Mouse (Mus musculus): ENCODE measurements around the gene Olfr1396.

- no peak for TF ChIP-seq GATA1 (IDR thresholded peaks at IDR 0.05; ENCODE audit: borderline replicate concordance, low read length)
- TF ChIP-seq FLI1 (IDR thresholded peaks at IDR 0.05; ENCODE audit: low read length): no peak
These were observed 22.6 kb downstream of the Olfr1396 start for GRCm38 (mm10) chr11:49092053-49092586.
